Mouse (Mus musculus): ENCODE results near the gene Trappc12. TPM values are rescaled to one million over a fixed set of nuclear protein-coding genes. Genes with fewer than 3 reads are reported as not detected.

Gene Trappc12
- total RNA-seq (2017) = 51.4 and 57.8 TPM in 2 replicates

DNA sequence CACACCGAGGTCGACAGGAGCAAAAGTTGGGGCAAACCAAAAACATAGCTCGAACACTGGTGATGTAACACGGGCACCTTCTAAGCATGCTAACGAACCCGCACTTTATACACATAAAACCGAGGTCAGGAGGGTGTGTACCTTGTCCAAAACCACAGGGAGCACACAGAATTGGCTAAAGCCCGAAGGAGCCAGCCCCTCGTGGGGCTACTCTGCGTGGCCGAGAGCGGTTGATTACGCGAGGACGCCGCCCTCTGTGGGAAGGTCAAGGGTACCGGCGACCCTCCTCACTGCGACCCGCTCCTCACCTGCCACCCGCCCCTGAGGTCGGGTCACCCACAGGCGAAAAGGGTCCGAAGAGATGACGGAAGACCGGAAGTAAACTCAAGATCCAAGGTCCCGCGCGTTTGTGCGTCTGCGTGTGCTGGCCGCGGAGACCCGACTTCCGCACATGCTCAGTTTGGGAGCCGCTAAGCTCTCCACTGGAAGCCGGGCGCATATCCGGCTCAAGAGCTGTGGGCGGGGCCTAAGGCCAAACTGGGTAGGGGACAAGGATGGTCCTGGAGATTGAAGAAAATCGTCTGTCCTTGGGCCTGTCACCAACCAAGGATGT, at the start of gene Trappc12:
Gene Trappc12 (minus strand): TSS at position 452 of the 613 bp plus-strand sequence.
- ATAC-seq (replicated peaks in 1 of 2; ENCODE audit: insufficient read depth in 1 of 2, low FRiP score in 2 of 2, low TSS enrichment in 1 of 2, low read depth in 1 of 2, poor library complexity in 2 of 2, severe bottlenecking in 2 of 2) = peak; percentile 79 to 86

DNA sequence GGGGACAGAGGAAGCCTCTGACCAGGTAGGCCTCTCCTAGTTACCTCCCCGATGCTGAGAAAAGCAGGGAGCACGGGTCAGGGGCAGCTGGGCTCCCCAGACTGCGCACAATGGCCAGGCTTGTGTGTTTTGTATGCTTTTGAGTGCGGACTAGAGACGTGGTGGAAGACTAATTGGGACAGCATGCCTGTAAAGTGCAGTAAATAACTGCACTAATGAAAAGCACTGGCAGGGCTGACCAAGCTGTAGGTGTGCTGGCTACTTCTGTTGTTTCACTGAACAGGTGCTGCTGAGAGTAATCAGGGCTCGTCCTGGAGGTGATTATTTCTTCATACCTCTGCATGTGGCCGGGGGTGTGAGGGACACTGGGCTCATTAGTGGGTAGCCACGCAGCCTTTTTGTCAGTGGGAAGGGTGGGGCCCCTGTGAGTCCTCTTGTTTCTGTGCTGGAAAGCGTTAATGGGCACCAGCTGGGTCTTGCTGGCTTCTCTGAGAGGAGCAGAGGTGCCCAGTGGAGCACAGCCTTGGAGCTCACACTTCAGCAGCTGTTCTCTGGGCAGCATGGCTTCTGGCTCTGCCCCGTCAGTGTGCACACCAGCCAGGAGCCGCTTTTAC, 49.6 kb upstream of the Trappc12 start:
- ATAC-seq (replicated peaks in 1 of 2; ENCODE audit: insufficient read depth in 1 of 2, low FRiP score in 2 of 2, low TSS enrichment in 1 of 2, low read depth in 1 of 2, poor library complexity in 2 of 2, severe bottlenecking in 2 of 2) = peak in 1 of 2 experiments; percentile 57; a peak in 2 of 4 replicates

- ATAC-seq (replicated peaks in 1 of 2; ENCODE audit: insufficient read depth in 1 of 2, low FRiP score in 2 of 2, low TSS enrichment in 1 of 2, low read depth in 1 of 2, poor library complexity in 2 of 2, severe bottlenecking in 2 of 2) = no peak
These were observed 46.7 kb upstream of the Trappc12 start for GRCm38 (mm10) chr12:28796881-28797420.

DNA sequence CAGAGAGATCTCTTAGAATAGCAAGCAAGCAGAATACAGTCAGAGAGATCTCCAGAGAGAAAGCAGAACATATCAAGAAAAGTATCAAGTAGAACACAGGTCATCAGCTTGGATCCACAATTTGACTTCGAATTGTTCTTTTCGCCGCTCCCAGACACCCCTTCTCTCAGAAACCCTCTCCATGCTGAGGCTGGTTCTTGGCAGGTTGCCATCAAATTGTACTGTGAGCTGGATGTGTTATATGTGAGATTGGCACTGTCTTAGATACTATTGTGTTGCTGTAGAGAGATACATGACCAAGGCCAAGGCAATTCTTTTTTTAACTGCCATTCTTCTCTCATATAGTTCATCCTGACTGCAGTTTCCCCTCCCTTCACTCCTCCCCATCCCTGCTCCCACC, 44.8 kb upstream of the Trappc12 start:
- no peak for ATAC-seq (replicated peaks in 1 of 2; ENCODE audit: insufficient read depth in 1 of 2, low FRiP score in 2 of 2, low TSS enrichment in 1 of 2, low read depth in 1 of 2, poor library complexity in 2 of 2, severe bottlenecking in 2 of 2)

GRCm38 (mm10) chr12:28793715-28794114, 43.4 kb upstream of the Trappc12 start:
- ATAC-seq (replicated peaks in 1 of 2; ENCODE audit: insufficient read depth in 1 of 2, low FRiP score in 2 of 2, low TSS enrichment in 1 of 2, low read depth in 1 of 2, poor library complexity in 2 of 2, severe bottlenecking in 2 of 2) = no peak

DNA sequence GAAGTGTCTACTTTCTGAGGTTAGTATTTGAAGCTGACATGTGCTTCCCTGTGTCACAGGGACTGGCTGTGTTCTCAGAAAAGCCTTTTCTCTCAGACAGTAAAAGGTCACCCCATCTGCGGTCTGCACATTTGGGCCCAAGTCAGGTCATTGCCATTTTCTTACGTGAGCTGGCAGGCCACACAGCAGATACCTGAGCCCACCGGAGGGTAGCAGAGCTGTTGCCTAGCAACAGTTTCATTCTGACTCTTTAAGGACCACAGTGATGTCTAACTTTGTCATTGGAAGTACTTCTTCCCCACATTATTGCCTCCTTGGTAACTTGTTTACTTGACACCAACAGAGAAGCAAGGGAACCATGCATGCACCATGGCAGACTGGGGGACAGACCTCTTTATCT, 42.3 kb upstream of the Trappc12 start:
- ATAC-seq (replicated peaks in 1 of 2; ENCODE audit: insufficient read depth in 1 of 2, low FRiP score in 2 of 2, low TSS enrichment in 1 of 2, low read depth in 1 of 2, poor library complexity in 2 of 2, severe bottlenecking in 2 of 2) = no peak

GRCm38 (mm10) chr12:28786310-28786709, 36.0 kb upstream of the Trappc12 start:
- no peak for ATAC-seq (replicated peaks in 1 of 2; ENCODE audit: insufficient read depth in 1 of 2, low FRiP score in 2 of 2, low TSS enrichment in 1 of 2, low read depth in 1 of 2, poor library complexity in 2 of 2, severe bottlenecking in 2 of 2)

GRCm38 (mm10) chr12:28785299-28785698, 35.0 kb upstream of the Trappc12 start:
- no peak for ATAC-seq (replicated peaks in 1 of 2; ENCODE audit: insufficient read depth in 1 of 2, low FRiP score in 2 of 2, low TSS enrichment in 1 of 2, low read depth in 1 of 2, poor library complexity in 2 of 2, severe bottlenecking in 2 of 2)

GRCm38 (mm10) chr12:28784864-28785263, 34.6 kb upstream of the Trappc12 start:
- ATAC-seq (replicated peaks in 1 of 2; ENCODE audit: insufficient read depth in 1 of 2, low FRiP score in 2 of 2, low TSS enrichment in 1 of 2, low read depth in 1 of 2, poor library complexity in 2 of 2, severe bottlenecking in 2 of 2) = no peak

- ATAC-seq (replicated peaks in 1 of 2; ENCODE audit: insufficient read depth in 1 of 2, low FRiP score in 2 of 2, low TSS enrichment in 1 of 2, low read depth in 1 of 2, poor library complexity in 2 of 2, severe bottlenecking in 2 of 2) = peak; percentile 69 to 71
These were observed 34.1 kb upstream of the Trappc12 start for GRCm38 (mm10) chr12:28784355-28784754.

DNA sequence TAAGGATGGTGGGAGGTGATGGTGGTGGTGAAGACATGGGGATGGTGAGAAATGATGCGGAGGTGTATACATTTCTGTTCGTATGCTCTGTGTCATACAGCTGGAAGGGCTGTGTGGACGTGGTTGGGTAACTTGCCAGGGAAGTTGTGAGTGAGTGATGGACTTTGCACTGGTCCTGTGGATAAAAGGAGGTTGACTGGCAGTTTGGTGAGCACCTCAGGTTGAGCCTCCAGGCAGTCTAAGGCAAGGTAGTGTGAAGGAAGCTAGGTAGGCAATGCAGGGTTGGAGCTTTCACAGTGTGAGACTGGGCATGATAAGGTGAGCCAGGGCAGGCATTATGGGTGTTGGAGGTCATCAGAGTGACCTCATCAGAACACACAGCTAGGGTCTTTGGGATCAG, 32.4 kb upstream of the Trappc12 start:
- no peak for ATAC-seq (replicated peaks in 1 of 2; ENCODE audit: insufficient read depth in 1 of 2, low FRiP score in 2 of 2, low TSS enrichment in 1 of 2, low read depth in 1 of 2, poor library complexity in 2 of 2, severe bottlenecking in 2 of 2)

- ATAC-seq (replicated peaks in 1 of 2; ENCODE audit: insufficient read depth in 1 of 2, low FRiP score in 2 of 2, low TSS enrichment in 1 of 2, low read depth in 1 of 2, poor library complexity in 2 of 2, severe bottlenecking in 2 of 2) = no peak
These were observed 29.9 kb upstream of the Trappc12 start for GRCm38 (mm10) chr12:28780180-28780579.

GRCm38 (mm10) chr12:28775627-28776026, 25.4 kb upstream of the Trappc12 start:
- ATAC-seq (replicated peaks in 1 of 2; ENCODE audit: insufficient read depth in 1 of 2, low FRiP score in 2 of 2, low TSS enrichment in 1 of 2, low read depth in 1 of 2, poor library complexity in 2 of 2, severe bottlenecking in 2 of 2) = no peak

DNA sequence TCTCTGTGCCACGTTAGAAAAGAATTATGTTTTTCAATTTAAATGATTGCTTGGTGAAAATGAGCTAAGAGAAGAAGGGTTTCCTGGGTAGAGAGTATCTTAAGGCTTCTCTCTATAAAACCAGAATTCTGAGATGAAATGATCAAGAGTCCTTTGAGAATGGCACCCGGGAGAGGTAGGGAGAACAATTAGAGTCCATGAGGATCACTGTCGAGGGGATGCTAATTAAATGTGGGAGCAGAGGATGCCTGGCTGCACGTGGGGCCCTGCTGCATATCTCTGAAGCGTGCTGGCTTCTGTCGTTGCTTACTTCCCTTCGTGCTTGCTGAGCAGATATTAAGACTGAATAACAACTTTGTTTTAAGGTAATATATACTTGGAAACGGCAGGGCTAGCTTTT, 24.8 kb upstream of the Trappc12 start:
- no peak for ATAC-seq (replicated peaks in 1 of 2; ENCODE audit: insufficient read depth in 1 of 2, low FRiP score in 2 of 2, low TSS enrichment in 1 of 2, low read depth in 1 of 2, poor library complexity in 2 of 2, severe bottlenecking in 2 of 2)

- no peak for ATAC-seq (replicated peaks in 1 of 2; ENCODE audit: insufficient read depth in 1 of 2, low FRiP score in 2 of 2, low TSS enrichment in 1 of 2, low read depth in 1 of 2, poor library complexity in 2 of 2, severe bottlenecking in 2 of 2)
These were observed 23.5 kb upstream of the Trappc12 start for GRCm38 (mm10) chr12:28773815-28774214.

DNA sequence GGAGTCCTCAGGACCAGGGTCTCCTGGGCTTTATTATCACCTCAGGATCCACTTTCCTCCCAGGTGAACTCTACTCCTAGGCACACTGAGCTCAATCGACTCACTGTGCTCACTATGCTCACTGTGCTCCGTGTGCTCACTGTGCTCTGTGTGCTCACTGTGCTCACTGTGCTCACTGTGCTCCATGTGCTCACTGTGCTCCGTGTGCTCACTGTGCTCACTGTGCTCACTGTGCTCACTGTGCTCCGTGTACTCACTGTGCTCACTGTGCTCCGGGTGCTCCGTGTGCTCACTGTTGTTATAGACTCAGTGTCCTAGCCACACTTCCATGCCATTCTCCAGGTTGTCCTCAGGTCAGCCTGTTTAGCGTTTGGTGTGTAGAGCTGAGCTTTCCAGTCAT, 19.7 kb upstream of the Trappc12 start:
- no peak for ATAC-seq (replicated peaks in 1 of 2; ENCODE audit: insufficient read depth in 1 of 2, low FRiP score in 2 of 2, low TSS enrichment in 1 of 2, low read depth in 1 of 2, poor library complexity in 2 of 2, severe bottlenecking in 2 of 2)

GRCm38 (mm10) chr12:28756019-28756418, 5.7 kb upstream of the Trappc12 start:
- ATAC-seq (replicated peaks in 1 of 2; ENCODE audit: insufficient read depth in 1 of 2, low FRiP score in 2 of 2, low TSS enrichment in 1 of 2, low read depth in 1 of 2, poor library complexity in 2 of 2, severe bottlenecking in 2 of 2) = no peak

DNA sequence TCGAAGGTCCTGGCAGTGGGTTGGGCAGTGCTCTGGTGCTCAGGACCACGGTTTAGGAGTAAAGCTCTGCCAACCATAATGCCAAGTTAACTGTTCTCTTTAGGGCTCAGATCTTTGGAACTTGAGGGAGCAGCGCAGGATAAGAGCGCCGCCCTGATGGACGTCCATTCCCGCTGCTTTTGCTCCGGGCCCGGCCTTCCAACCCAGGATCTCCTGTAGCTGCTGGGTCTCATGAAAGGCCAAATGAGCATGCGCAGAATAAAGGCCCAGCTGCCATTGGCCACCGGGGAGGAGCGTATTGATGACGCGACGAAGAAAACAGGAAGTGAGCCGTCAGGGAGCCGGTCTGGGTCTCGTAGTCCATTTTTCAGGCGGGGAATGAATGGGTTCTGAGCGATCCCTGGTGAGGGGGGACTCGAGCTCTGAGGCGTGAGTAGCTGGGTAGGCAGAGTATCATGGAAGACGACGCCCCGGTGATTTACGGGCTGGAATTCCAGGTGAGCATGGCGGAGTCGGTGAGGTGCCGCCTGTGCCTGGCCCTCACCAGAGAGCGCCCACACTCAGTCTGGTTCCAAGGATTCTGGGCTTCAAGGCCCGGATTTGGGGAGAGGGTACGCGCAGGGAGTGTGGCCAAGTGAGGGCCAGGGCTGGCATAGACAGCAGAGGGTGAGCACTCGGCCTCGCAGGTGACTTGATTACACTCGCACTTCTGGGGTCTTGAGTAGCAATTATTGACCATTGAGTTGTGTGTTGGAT, 1.4 kb upstream of the Trappc12 start, which contains the start of gene Eipr1:
Gene Eipr1 (plus strand): TSS at position 296 of the 756 bp plus-strand sequence.
- ATAC-seq (replicated peaks in 1 of 2; ENCODE audit: insufficient read depth in 1 of 2, low FRiP score in 2 of 2, low TSS enrichment in 1 of 2, low read depth in 1 of 2, poor library complexity in 2 of 2, severe bottlenecking in 2 of 2) = peak; percentile 90 to 94
